Mouse (Mus musculus) myocyte (in vitro differentiated cells): ENCODE data around the gene Ptbp1. TPM values are rescaled to one million over a fixed set of nuclear protein-coding genes. Genes with fewer than 3 reads are reported as not detected.

Experiments
- H3K27me3 ChIP-seq: one replicate; pipeline ENCODE4 v1.6.1; 2011; ENCODE audit not compliant: control insufficient read depth, insufficient read depth, insufficient read length
- H3K36me3 ChIP-seq: one replicate; pipeline ENCODE4 v1.6.1; 2011; ENCODE audit not compliant: control insufficient read depth, insufficient read depth
- H3K4me2 ChIP-seq: one replicate; pipeline ENCODE4 v1.6.1; 2011; ENCODE audit warnings: low read depth, control low read depth
- H3K4me3 ChIP-seq: one replicate; pipeline ENCODE4 v1.5.1; 2011; ENCODE audit warnings: mild to moderate bottlenecking, control low read depth, moderate library complexity
- H3K79me2 ChIP-seq: one replicate; pipeline ENCODE4 v1.6.1; 2011; ENCODE audit not compliant: control insufficient read depth, insufficient read depth
- H3ac ChIP-seq: one replicate; pipeline ENCODE4 v1.6.1; 2011; ENCODE audit not compliant: control insufficient read depth, insufficient read length
- CEBPB ChIP-seq: IDR thresholded peaks from 2 replicates; pipeline ENCODE4 v1.6.1; 2011; ENCODE audit warnings: mild to moderate bottlenecking, moderate library complexity; ENCODE audit not compliant: poor library complexity, insufficient read depth, severe bottlenecking
- E2F4 ChIP-seq: IDR thresholded peaks from one replicate; pipeline ENCODE4 v1.6.1; 2011; ENCODE audit warnings: mild to moderate bottlenecking, control low read depth, moderate library complexity; ENCODE audit not compliant: insufficient read depth
- MAX ChIP-seq: IDR thresholded peaks from one replicate; pipeline ENCODE4 v1.6.1; 2011; ENCODE audit warnings: low read depth, mild to moderate bottlenecking, control low read depth
- MYOD1 ChIP-seq, 3 experiments: IDR thresholded peaks; one replicate each; pipeline ENCODE4 v1.6.1; 2011; ENCODE audit warnings: control low read depth in 2 of 3, low read depth in 2 of 3, mild to moderate bottlenecking in 2 of 3, moderate library complexity in 1 of 3; ENCODE audit not compliant: insufficient read length in 2 of 3, control insufficient read depth in 1 of 3
- MYOG ChIP-seq, 3 experiments: IDR thresholded peaks; one replicate each; pipeline ENCODE4 v1.6.1; 2011; ENCODE audit warnings: control low read depth in 2 of 3, low read depth in 2 of 3, mild to moderate bottlenecking in 2 of 3; ENCODE audit not compliant: insufficient read length in 2 of 3, control insufficient read depth in 1 of 3, insufficient read depth in 1 of 3
- POLR2A ChIP-seq: IDR thresholded peaks from one replicate; pipeline ENCODE4 v1.6.1; 2011; ENCODE audit warnings: low read depth, mild to moderate bottlenecking, control low read depth, moderate library complexity; ENCODE audit not compliant: insufficient read length
- POLR2AphosphoS2 ChIP-seq: IDR thresholded peaks from one replicate; pipeline ENCODE4 v1.6.1; 2011; ENCODE audit warnings: low read depth, control low read depth; ENCODE audit not compliant: insufficient read length
- REST ChIP-seq: IDR thresholded peaks from one replicate; pipeline ENCODE4 v1.6.1; 2011; ENCODE audit warnings: mild to moderate bottlenecking, control low read depth, moderate library complexity; ENCODE audit not compliant: insufficient read depth, insufficient read length
- SRF ChIP-seq: IDR thresholded peaks from one replicate; pipeline ENCODE4 v1.6.1; 2011; ENCODE audit warnings: low read depth; ENCODE audit not compliant: control insufficient read depth, insufficient read length
- TCF12 ChIP-seq: IDR thresholded peaks from one replicate; pipeline ENCODE4 v1.6.1; 2011; ENCODE audit warnings: mild to moderate bottlenecking, control low read depth; ENCODE audit not compliant: poor library complexity, insufficient read depth, severe bottlenecking
- TCF3 ChIP-seq: IDR thresholded peaks from one replicate; pipeline ENCODE4 v1.6.1; 2011; ENCODE audit warnings: low read depth, control low read depth; ENCODE audit not compliant: insufficient read length
- USF1 ChIP-seq: IDR thresholded peaks from one replicate; pipeline ENCODE4 v1.6.1; 2011; ENCODE audit warnings: low read depth, mild to moderate bottlenecking, control low read depth, moderate library complexity
- polyA plus RNA-seq: library from polyadenylated mRNA; unstranded; fragments of >200 nt; fragmentation: generic; extraction: Trizol; gene quantifications from one replicate; pipeline ENCODE4 v1.2.1, GENCODE M21; 2012; ENCODE audit warnings: missing spikeins

The Ptbp1 gene
- polyA plus RNA-seq, 1 experiment = 158 TPM

GRCm38 (mm10) chr10:79864351-79865188 lies 10.3 kb downstream of the Ptbp1 start:
- no peak overlapping the region for H3K4me3 ChIP-seq
- no peak for TF ChIP-seq TCF12
- TF ChIP-seq POLR2AphosphoS2 = peak; percentile 14
- H3ac ChIP-seq = no peak overlapping the region
- no peak overlapping the region for H3K4me2 ChIP-seq
- H3K36me3 ChIP-seq = peaks cover 40% of the 10 kb centered on the region
- H3K27me3 ChIP-seq = no peaks in the 10 kb centered on the region
- peaks cover 17% of the 10 kb centered on the region for H3K79me2 ChIP-seq

DNA sequence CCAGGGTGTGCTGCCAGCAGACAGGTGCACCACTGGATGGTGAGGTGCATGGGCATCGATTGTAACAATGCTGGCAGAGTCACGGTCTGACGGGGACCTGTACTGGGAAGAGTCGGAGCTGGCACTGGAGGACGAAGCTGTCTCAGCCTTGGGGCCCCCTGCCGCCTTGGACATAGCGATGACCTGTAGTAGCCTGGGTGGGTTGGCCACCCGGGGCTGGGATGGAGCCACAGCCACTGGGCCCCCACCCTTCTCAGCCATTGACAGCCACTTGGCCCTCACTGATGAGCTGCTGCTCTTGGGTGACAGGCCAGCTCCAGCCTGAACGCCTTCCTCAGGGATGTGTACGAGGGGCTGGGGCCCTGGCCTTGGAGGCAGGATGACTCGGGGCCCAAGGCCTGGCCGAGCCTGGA lies 11.0 kb downstream of the Ptbp1 start:
- H3K4me3 ChIP-seq = no peak overlapping the region
- peaks cover 11% of the 10 kb centered on the region for H3K79me2 ChIP-seq
- no peak overlapping the region for H3ac ChIP-seq
- H3K36me3 ChIP-seq = peaks cover 34% of the 10 kb centered on the region
- no peaks in the 10 kb centered on the region for H3K27me3 ChIP-seq
- TF ChIP-seq MYOD1 (IDR thresholded peaks at IDR 0.05; ENCODE audit: control insufficient read depth in 1 of 3, insufficient read length in 2 of 3, low read depth in 2 of 3) (no peak), POLR2AphosphoS2 (peak; percentile 83), POLR2A (peak; percentile 53)
- no peak overlapping the region for H3K4me2 ChIP-seq

GRCm38 (mm10) chr10:79865801-79866295 lies 11.6 kb downstream of the Ptbp1 start:
- no peak overlapping the region for H3K4me2 ChIP-seq
- H3K36me3 ChIP-seq = peaks cover 28% of the 10 kb centered on the region
- no peaks in the 10 kb centered on the region for H3K27me3 ChIP-seq
- peaks cover 5% of the 10 kb centered on the region for H3K79me2 ChIP-seq
- no peak for TF ChIP-seq MYOG (IDR thresholded peaks at IDR 0.05; ENCODE audit: control insufficient read depth in 1 of 3, insufficient read depth in 1 of 3, insufficient read length in 2 of 3, low read depth in 2 of 3)
- TF ChIP-seq CEBPB = no peak
- TF ChIP-seq REST = no peak
- TF ChIP-seq POLR2AphosphoS2 = peak; percentile 85
- TF ChIP-seq POLR2A = peak; percentile 64
- no peak for TF ChIP-seq USF1
- no peak for TF ChIP-seq SRF
- no peak overlapping the region for H3ac ChIP-seq
- H3K4me3 ChIP-seq = no peak overlapping the region

GRCm38 (mm10) chr10:79866601-79867000 lies 12.4 kb downstream of the Ptbp1 start:
- H3K4me3 ChIP-seq = no peak overlapping the region
- H3K27me3 ChIP-seq = no peaks in the 10 kb centered on the region
- H3K36me3 ChIP-seq = peaks cover 20% of the 10 kb centered on the region
- no peak overlapping the region for H3ac ChIP-seq
- TF ChIP-seq CEBPB (no peak), TCF12 (no peak), MAX (no peak), POLR2AphosphoS2 (peak; percentile 23), SRF (no peak), USF1 (no peak)
- H3K4me2 ChIP-seq = no peak overlapping the region
- peaks cover 1% of the 10 kb centered on the region for H3K79me2 ChIP-seq

GRCm38 (mm10) chr10:79871845-79872244 lies 17.6 kb downstream of the Ptbp1 start:
- Histone ChIP-seq H3K4me2 (no peak overlapping the region), H3K4me3 (no peak overlapping the region), H3K79me2 (no peaks in the 10 kb centered on the region), H3K36me3 (no peaks in the 10 kb centered on the region), H3K27me3 (no peaks in the 10 kb centered on the region), H3ac (no peak overlapping the region)
- TF ChIP-seq POLR2AphosphoS2 = no peak
- TF ChIP-seq USF1 = no peak
- TF ChIP-seq TCF12 = no peak
- no peak for TF ChIP-seq E2F4
- no peak for TF ChIP-seq MYOD1 (IDR thresholded peaks at IDR 0.05; ENCODE audit: control insufficient read depth in 1 of 3, insufficient read length in 2 of 3, low read depth in 2 of 3)
- no peak for TF ChIP-seq TCF3
- no peak for TF ChIP-seq MYOG (IDR thresholded peaks at IDR 0.05; ENCODE audit: control insufficient read depth in 1 of 3, insufficient read depth in 1 of 3, insufficient read length in 2 of 3, low read depth in 2 of 3)
- no peak for TF ChIP-seq REST
- TF ChIP-seq MAX = no peak
